Mouse (Mus musculus) cerebellum, adult 9-10 months (tissue): ENCODE measurements around the gene Mif.

Experiments used
- DNase-seq: peaks from one replicate; pipeline ENCODE4 v3.0.0; 2022

Gene Mif

DNA sequence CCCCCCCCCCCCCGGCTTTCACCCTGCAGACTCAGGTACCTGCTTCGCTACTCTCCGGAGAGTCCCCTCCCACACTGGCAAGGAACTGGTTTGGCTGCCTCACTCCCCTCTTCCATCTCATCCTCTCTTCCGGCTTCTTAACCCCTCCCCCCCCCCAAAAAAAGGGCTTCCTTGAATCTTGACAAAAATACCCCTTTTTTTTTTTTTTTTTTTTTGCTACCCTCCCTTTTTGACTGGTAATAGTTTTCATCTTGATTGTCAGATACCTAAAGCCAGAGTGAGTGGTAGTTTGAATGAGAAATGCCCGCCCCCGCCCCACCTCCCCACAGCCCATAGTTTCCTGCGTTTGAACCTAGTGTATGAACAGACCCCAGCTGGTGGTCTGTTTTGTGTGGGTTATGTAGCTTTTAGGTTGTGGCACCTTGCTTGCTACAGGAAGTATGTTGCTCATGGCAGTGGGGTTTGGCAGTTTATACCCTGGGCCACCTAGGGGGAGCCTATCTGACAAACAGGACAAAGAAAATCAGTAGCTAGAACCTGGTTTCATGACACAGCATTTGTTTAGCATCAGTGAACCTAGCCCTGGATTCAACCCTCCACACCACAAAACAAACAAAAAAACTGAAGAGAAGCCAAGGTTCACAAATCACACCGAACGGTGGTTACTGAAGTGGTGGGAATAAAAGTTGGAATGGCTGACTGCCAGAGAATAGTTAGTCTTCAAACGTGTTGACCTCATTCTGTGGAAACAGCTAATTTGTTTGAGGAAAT is 24.1 kb downstream of the Mif start:
- DNase-seq: peak; percentile 56

DNA sequence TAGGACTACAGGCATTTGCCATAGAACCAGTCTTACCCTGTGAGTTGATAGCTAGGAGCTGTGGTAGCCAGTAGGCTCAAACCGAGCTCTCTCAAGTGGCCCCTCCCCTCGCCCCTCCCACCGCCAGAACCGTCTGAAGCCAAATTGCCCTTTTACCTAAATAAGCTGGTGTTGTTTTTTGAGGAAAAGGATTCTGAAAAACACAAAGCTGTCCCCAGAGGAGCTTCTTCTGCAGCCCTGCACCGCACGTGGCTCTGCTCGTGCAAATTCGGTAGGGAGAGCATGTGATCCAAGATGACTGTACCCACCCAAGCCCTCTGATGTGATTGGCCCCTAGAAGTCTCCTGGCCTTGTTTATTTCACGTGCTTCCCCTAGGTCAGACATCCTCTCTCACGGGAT is 24.7 kb downstream of the Mif start:
- DNase-seq: peak; percentile 57

DNA sequence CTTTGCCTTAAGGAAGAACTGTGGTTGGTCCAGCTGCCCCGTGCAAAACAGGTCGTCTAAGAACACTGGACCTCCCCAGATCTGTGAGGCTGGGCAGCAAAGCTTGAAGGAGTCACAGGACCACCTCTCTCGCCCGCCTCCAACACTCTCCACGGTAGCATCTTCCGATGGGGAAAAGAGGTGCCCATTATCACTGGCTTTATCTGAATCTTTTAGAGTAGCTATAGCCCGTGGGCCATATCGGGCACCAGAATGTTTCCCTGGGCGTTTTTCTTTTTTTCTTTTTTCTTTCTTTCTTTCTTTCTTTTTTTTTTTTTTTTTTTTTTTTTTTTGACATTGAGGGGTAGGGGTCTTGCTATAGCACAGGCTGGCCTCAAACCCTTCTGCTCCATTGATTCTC is 25.3 kb downstream of the Mif start:
- no peak for DNase-seq

DNA sequence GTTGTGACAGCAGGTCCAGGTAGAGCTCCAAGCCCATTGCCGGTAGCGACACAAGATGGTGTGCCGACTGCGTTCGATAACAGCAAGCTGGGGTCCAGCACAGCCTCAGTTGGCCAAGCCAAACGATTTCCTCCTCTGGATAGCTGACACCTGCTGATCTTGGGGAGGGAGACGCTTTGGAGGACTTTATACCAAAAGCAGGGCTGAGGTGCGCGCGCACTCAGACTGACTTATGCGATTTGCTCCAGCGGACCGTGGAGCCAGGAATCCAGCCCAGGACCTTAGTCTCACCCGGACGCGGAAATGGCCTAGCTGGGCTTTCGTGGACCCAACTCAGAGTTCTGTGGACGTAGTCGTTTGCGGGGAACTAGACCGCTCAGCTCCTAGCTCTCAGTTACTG is 25.8 kb downstream of the Mif start:
- peak; percentile 68 for DNase-seq

- no peak for DNase-seq
Measured at GRCm38 (mm10) chr10:75833456-75834080, 26.5 kb downstream of the Mif start.

DNA sequence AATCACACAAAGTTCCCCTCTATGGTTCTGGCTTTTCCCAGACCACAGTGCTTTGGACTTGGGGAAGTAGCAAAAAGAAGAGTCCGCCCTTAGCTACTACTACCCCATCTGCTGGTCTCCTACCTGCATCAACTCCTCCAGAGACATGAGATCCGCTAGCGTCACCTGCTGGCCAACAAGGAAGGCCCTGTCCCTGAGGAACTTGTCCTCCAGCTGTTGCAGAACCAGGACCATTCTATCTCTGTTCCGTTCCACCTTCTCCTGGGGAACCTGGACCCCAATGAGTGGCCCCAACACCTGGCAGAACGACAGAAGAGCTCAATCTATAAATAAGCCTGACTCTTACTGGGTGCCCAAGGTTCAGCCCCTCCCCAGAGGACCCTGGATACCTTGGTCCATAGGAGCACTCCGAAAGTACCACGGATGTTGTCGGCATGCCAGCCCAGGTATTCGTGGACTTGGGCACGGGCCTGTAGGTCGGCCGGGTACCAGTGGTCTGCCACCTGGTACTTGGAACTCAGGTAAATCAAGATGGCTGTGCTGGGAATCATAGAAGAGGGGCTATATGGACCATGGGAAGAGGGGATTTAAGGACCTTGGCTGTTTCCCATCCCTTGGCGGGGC is 27.7 kb downstream of the Mif start:
- DNase-seq: peak; percentile 57

DNA sequence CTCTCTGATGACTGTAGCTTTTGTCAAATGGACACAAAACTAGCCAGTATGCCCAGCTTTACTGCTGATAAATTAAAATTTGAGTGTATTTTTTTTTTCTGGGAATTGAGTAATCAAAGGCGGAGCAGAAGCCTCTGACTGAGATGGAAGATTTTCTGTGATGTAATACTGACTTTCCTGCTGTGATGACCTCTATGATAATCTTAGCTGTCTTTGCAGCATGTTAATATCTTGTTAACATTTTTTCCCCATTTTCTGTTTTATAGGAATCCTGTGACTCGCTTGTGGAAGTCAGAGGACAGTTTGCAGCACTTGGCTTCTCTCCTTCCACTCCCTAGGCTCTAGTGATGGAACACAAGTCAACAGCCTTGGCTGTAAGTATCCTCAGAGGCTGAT is 29.8 kb downstream of the Mif start:
- DNase-seq: no peak

DNA sequence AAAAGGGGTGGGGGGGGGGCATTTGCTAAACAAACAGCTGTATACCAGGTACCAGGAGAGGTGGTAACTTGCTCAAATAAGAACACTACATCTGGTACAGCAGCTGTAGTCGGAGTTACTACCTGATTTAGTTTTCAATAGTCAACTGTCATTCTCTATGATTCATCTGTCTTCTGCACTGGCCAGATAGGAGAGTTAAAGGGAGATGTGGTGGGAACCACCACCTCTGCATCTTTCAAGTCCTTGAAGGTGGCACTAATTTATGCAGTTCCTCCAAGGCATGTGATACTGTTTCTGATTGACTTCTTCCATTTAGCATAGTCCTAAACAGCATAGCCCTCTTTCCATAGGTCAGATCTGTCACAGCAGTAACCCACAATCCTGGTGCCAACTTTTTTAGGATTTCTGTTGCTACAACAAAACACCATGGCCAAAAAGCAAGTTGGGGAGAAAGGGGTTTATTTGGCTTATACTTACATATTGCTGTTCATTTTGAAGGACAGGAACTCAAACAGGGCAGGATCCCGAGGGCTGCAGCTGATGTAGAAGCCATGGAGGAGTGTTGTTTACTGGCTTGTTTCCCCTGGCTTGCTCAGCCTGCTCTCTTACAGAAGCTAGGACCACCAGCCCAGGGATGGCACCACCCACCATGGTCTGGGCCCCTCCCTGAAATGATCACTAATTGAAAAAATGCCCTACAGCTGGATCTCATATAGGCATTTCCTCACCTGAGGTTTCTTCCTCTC is 30.3 kb downstream of the Mif start:
- no peak for DNase-seq

- peak; percentile 89 for DNase-seq
Measured at GRCm38 (mm10) chr10:75828500-75828931, 31.5 kb downstream of the Mif start.

DNA sequence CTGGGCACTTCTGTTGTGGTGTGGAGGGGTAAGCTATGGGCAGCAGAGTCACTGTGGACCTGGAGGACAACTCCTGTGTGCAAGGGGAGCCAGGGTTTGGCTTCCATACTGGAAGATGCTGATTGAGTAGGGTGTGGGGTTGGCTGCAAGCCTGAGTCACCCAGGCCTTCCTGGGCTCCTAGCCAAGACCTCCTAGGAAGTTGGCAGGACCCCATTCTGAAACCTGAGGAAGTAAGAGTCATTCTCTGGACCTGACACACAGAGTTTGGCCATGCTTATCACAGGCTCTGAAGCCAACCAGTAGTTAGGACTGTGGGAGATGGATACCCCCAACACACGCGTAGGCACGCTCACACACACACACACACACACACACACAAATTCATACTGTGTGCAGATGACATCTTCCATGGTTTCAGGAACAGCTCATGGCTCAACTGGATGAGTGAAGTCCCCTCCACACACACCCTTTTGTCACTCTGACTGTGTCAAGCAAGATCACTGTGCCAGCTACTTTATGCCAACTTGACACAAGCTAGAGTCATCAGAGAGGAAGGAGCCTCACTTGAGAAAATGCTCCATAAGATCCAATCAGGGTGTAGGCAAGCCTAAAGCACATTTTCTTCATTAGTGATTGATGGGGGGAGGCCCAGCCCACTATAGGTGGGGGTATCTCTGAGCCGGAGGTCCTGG is 32.2 kb downstream of the Mif start:
- DNase-seq: peak; percentile 56

- no peak for DNase-seq
Measured at GRCm38 (mm10) chr10:75824530-75824929, 35.5 kb downstream of the Mif start.

DNA sequence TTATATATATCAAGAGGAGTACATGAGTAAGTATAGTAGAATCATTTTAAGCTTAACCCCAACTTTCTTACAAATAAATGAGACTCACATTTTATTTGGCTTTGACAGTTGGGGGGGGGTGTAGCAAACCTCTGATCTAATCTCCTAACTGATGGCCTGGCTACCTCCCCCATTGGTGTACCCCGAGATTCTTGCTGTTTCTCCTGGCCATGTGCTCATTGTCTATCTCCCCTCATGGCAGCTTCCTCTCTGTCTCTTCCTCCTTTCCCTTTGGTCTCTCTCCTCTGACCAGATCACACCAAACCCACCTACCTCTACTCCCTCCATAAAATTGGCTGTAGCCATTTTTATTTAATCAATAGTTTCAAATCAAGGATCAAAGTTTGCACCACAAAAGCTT is 36.3 kb downstream of the Mif start:
- no peak for DNase-seq

DNA sequence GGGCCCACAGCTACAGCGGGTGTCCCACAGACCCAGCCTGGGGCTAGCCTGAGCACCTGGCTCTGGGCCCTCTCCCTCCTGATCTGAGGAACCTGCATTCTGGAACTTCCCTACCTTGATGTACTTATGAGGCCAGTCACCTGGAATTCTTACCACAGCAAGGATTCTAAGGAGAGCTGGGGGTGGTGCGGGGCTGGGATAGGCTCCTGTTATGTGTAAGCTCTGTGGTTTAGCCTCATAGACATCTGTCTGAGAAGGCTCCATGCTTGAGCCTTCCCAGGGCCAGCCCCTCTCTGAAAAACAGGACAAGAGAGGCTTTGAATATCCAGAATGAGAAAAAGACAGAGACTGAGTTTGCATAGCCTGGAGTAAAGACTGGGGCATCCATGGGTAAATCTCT is 37.6 kb downstream of the Mif start, which contains the start of gene Gstt4:
Gstt4 (minus strand) TSS at position 101 of the 400 bp plus-strand sequence.
- no peak for DNase-seq

DNA sequence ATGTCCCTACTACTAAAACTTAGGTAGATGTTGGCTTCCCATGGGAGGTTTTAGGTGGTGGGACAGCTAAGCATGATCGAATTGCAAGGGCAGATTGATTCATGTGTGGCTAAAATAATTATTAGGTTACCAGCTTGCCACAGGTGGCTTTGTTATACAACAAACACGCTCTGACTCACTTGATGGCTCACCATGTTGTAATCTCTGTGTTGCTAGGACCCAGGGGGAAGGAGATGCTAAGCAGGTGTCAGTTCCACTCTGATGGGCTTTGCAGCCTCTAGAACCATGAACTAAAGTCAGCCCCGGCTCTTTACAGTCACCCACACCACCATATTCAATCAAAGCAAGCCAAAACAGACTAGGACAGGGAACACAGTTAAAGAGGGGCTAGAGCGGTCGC is 40.2 kb downstream of the Mif start:
- no peak for DNase-seq

DNA sequence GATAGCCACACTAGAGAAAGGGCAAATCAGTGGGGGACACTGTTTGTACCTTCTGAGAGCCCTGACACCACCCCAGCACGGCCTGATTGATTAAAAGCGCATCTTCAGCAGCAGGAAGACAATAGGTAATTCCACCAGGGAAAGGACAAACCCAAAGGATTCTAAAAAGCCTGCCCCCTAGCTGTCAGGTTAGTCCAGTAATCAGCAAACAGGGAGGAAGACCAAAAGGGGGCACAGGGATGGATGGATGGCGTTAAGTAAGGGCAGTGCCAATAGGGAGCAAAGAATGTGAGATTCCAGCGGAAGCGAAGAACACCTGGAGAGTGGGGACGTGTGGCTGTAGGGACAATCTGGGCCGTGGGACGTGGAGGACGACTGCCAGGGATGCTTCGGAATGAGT is 41.4 kb downstream of the Mif start:
- no peak for DNase-seq
